Mouse (Mus musculus) cerebellum, adult 2 months (tissue): ENCODE data around the gene Snrpn.

ENCODE experiments used
- CTCF ChIP-seq: fragments of 200-500 bp; IDR thresholded peaks from 2 replicates; pipeline ENCODE4 v1.5.1; 2011; ENCODE audit warnings: low read depth, mild to moderate bottlenecking, control low read depth, low read length, moderate library complexity, borderline replicate concordance; ENCODE audit not compliant: insufficient read depth
- POLR2A ChIP-seq: fragments of 200-500 bp; IDR thresholded peaks from 2 replicates; pipeline ENCODE4 v1.6.1; 2011; ENCODE audit warnings: low read length, control low read depth, borderline replicate concordance; ENCODE audit not compliant: insufficient read depth

DNA sequence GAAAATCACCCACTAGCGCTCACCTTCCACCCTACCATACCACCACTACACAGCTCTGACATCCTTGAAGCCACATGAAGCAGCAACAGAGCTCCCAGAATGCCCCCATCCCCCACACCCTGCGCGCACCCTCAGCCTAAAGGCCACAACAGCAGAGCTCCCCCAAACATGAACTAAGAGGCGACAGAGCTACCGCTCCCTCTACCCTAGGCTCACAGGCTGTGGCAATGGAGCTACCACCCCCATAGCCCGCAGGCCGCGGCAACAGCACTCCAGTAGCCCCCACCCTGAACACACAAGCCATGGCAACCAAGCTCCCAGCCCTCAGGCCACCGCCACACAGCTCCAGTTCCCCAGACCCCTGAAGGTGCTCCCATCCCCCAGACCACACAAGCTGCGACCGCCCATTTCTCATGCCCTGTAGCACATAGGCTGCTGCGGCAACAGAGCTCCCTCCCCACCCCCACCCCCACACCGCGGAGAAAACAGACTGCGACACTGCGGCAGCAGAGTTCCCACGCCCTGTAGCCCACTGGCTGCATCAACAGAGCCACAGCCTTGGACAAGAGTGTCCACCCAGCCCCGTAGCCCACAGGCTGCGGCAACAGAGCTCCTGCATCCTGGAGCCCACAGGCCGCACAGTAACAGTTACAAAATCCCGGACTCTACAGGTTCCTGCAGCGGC is 136.0 kb downstream of the Snrpn start:
- TF ChIP-seq POLR2A (no peak), CTCF (no peak)
